Mouse (Mus musculus) stomach, embryonic 15.5 days (tissue): ENCODE data around the gene Fmr1nb. TPM values are rescaled to one million over a fixed set of nuclear protein-coding genes. Genes with fewer than 3 reads are reported as not detected.
"Not testable (repeated sequence)": the region's sequence is repeated elsewhere in the genome, so short reads cannot be mapped to it uniquely, and the experiment has no call there.

Experiments
- ATAC-seq: fragments of 200-750 bp; cut with Nextera tagmentation; 2 replicates; pipeline ENCODE4 v1.8.0; 2017; ENCODE audit warnings: low read depth, moderate number of reproducible peaks, moderate TSS enrichment; ENCODE audit not compliant: insufficient read depth, low FRiP score
- H3K27ac ChIP-seq: fragments of 300-500 bp; sonication (generic); 2 replicates; pipeline ENCODE4 v1.5.1; 2015; ENCODE audit warnings: mild to moderate bottlenecking, inconsistent platforms
- H3K27me3 ChIP-seq: fragments of 300-500 bp; sonication (generic); replicated peaks from 2 replicates; pipeline ENCODE4 v1.6.1; 2015; ENCODE audit warnings: inconsistent platforms
- H3K36me3 ChIP-seq: fragments of 300-500 bp; sonication (generic); 2 replicates; pipeline ENCODE4 v1.6.1; 2015; ENCODE audit warnings: inconsistent platforms
- H3K4me1 ChIP-seq: fragments of 300-500 bp; sonication (generic); 2 replicates; pipeline ENCODE4 v1.6.1; 2015; ENCODE audit warnings: inconsistent platforms
- H3K4me2 ChIP-seq: fragments of 300-500 bp; sonication (generic); 2 replicates; pipeline ENCODE4 v1.6.1; 2015; ENCODE audit warnings: mild to moderate bottlenecking, inconsistent platforms
- H3K4me3 ChIP-seq: fragments of 300-500 bp; sonication (generic); replicated peaks from 2 replicates; pipeline ENCODE4 v1.5.1; 2015; ENCODE audit warnings: inconsistent platforms
- H3K9ac ChIP-seq: fragments of 300-500 bp; sonication (generic); 2 replicates; pipeline ENCODE4 v1.6.1; 2015; ENCODE audit warnings: inconsistent platforms
- H3K9me3 ChIP-seq: fragments of 300-500 bp; sonication (generic); 2 replicates; pipeline ENCODE4 v1.6.1; 2016; ENCODE audit warnings: inconsistent platforms
- WGBS: fragments of 180-500 bp; shearing (Covaris S2); methylation state at CpG from one replicate; pipeline ENCODE4 v1.1.7; 2015; 5-methylcytosine and 5-hydroxymethylcytosine counted together
- polyA plus RNA-seq: library from polyadenylated mRNA; unstranded; fragments of >200 nt; fragmentation: Nextera tagmentation; extraction: Ambion mirVana; gene quantifications from 2 replicates; pipeline ENCODE4 v1.2.1, GENCODE M21; 2015

Fmr1nb gene
- polyA plus RNA-seq, result 0.21 and 0.28 TPM in 2 replicates

DNA sequence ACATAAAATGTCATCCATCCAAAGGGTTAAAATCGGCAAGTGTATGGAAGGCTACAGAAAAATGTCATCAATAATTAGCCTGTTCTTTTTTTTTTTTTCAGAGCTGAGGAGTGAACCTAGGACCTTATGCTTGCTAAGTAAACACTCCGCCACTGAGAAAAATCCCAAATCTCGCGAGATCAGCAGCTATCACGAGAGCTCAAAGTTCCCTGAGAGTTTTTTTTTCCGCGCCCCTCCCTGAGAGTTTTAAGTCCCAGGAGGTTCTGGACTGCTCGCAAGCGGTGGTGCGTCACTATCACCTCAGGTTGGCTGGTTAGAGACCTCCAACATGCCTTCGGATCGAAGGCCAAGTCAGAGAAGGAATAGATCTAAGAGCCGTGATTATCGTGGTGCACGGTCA, at the start of gene Fmr1nb:
Fmr1nb (plus strand) TSS at position 234 of the 400 bp plus-strand sequence.
- no peaks in the 10 kb centered on the region for H3K36me3 ChIP-seq
- ATAC-seq, result no peak
- H3K4me1 ChIP-seq, result no peaks in the 10 kb centered on the region
- 82% methylated on average over 15 of the region's 15 CpGs for WGBS
- H3K9ac ChIP-seq, result no peak within 1 kb of the TSS
- H3K9me3 ChIP-seq, result no peaks in the 10 kb centered on the region
- no peak within 1 kb of the TSS for H3K4me3 ChIP-seq
- H3K27ac ChIP-seq, result no peak within 1 kb of the TSS
- no peaks in the 10 kb centered on the region for H3K27me3 ChIP-seq
- H3K4me2 ChIP-seq, result no peak within 1 kb of the TSS

DNA sequence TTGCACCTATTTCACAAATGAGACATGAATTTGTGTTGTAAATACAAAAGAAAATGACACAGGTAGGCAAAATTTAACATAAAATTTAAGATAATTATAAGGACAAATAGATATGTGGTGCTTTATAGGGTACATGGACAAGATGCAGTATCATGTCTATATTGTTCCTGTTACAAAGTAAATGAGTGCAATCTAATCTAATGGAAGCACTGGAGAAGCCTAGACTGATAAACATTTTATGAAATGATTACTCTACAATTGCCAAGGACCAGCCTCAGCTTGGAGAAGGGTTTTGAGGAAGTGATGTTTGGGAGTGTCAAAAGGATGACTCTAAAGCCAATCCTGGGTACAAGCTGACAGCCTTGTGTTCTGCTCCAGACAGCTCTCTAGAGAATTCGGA, 24.7 kb upstream of the Fmr1nb start:
- no peak overlapping the region for H3K27ac ChIP-seq
- no peaks in the 10 kb centered on the region for H3K9me3 ChIP-seq
- H3K4me3 ChIP-seq, result no peak overlapping the region
- no peak overlapping the region for H3K9ac ChIP-seq
- 55% methylated on average over 1 of the region's 1 CpGs for WGBS
- H3K36me3 ChIP-seq, result no peaks in the 10 kb centered on the region
- H3K4me2 ChIP-seq, result no peak overlapping the region
- no peaks in the 10 kb centered on the region for H3K27me3 ChIP-seq
- no peaks in the 10 kb centered on the region for H3K4me1 ChIP-seq
- no peak for ATAC-seq

DNA sequence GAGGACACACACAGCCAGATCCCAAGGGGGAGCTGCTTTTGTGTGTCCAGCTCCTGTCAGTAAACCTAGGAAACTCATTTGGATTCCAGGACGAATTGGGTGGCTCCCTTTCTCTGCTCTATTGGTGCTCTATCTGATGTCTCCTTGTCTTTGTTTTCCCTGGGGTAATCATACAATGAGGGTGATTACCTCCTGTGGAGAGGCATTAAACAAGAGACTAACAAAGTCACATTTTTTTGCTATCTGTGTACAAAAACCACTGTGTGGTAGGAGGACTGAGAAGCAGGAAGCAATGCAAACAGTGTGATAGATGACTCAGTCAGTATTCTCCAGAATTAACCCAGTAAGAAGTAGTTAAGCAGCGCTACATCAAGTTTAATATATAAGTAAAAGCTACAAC, 21.6 kb upstream of the Fmr1nb start:
- 48% methylated on average over 2 of the region's 2 CpGs for WGBS

DNA sequence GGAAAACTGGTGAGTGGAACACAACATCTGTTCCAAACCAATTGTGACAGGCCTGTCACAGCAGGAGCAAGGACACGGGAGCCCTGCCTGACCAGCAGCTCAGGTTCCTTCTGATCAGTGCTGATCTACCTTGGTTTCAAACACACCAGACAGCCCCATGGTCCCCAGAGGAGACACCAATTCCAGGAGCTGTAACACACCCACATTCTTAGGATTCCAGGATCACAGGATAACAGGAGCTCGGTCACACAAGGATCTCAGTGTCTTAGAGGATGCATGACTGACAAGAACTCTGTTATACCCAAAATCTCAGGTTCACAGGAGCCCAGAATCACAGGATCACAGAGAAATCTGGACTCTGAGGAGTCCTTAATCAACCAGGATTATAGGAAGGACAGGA, 58.8 kb downstream of the Fmr1nb start:
- H3K27ac ChIP-seq, H3K9ac ChIP-seq, H3K9me3 ChIP-seq, H3K27me3 ChIP-seq, H3K4me3 ChIP-seq, H3K4me1 ChIP-seq, H3K36me3 ChIP-seq, ATAC-seq: not testable (repeated sequence)
- 40% methylated on average over 2 of the region's 2 CpGs for WGBS
- peak overlapping the region; percentile 39 for H3K4me2 ChIP-seq

More for the DNA sequence above, 21.6 kb upstream of the Fmr1nb start:
- Histone ChIP-seq H3K36me3 (no peaks in the 10 kb centered on the region), H3K4me2 (no peak overlapping the region), H3K4me3 (no peak overlapping the region), H3K9ac (no peak overlapping the region), H3K27me3 (no peaks in the 10 kb centered on the region), H3K9me3 (no peaks in the 10 kb centered on the region), H3K4me1 (no peaks in the 10 kb centered on the region), H3K27ac (no peak overlapping the region)
- ATAC-seq, result no peak

DNA sequence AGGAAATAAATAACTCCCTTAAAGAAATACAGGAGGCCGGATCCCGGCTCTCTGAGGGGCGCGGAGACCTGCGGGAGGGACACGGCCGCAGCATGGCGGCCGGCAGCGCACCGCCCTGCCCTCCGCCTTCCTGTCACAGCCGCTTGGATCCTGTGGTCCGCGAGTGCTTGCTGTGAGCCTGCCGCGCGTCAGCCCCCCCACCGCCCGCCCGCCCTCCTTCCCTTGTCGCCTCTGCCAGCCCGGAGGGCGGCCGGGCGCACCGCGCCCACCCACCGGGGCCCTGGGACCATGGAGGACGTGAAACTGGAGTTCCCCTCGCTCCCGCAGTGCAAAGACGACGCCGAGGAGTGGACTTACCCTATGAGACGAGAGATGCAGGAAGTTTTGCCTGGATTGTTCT, 59.4 kb downstream of the Fmr1nb start, which contains the start of gene Gm14698:
Gm14698 (plus strand) TSS at position 35 of the 400 bp plus-strand sequence.
- ATAC-seq, result peak; percentile 71; the same call in 1 of the 2 replicates
- H3K4me1 ChIP-seq, H3K36me3 ChIP-seq, H3K9ac ChIP-seq, H3K9me3 ChIP-seq, H3K27ac ChIP-seq, H3K27me3 ChIP-seq: not testable (repeated sequence)
- Histone ChIP-seq H3K4me2 (peak within 1 kb of the TSS; percentile 39), H3K4me3 (peak within 1 kb of the TSS; percentile 27)
- WGBS, result 14% methylated on average over 28 of the region's 36 CpGs

DNA sequence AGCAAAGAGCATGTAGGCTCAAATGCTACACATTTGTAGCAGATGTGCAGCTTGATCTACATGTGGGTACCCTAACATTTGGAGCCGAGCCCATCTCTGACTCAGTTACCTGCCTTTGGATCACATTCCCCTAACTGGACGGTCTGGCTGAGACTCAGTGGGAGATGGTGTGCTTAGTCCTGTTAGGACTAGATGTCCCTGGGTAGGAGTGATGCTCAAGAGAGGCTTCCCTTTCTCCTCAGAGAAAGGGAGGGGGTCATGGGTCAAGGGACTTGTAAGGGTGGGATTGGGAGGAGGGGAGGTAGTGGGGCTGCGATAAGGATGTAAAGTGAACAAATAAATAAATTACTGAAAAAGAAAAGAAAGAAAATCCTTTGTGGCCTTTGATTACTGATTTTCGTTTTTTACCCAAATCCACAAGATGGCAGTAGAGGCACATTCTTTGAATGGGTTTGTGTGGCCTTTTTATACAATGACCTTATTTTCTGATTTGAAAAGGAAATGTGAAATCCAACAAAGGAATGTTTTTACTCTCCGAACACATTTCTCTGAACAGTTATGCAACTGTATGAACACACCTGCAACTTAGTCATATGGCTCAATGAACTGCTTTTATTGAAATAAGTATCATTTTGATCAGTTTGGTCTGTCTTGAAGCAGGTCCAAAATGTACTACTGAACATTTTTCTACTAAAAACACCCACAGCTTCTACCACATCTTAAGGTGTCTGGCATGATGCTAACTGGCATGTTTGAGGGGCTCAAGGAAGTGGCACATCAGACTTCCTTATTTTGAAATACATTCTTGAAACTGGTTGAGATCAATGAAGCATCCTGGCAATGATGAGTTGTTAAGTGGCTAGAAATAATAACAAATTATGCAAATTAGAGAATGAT, 78.2 kb downstream of the Fmr1nb start:
- no peak overlapping the region for H3K4me3 ChIP-seq
- ATAC-seq, result no peak
- H3K4me1 ChIP-seq, result no peaks in the 10 kb centered on the region
- WGBS, result 22% methylated on average over 5 of the region's 5 CpGs
- no peak overlapping the region for H3K4me2 ChIP-seq
- no peak overlapping the region for H3K27ac ChIP-seq
- H3K27me3 ChIP-seq, result no peaks in the 10 kb centered on the region
- H3K9me3 ChIP-seq, result no peaks in the 10 kb centered on the region
- H3K36me3 ChIP-seq, result no peaks in the 10 kb centered on the region
- H3K9ac ChIP-seq, result no peak overlapping the region

Other genes starting within 250 kb of the Fmr1nb start
- 51.6 and 54.1 TPM in 2 replicates for gene Fmr1, start 83.3 kb upstream of the Fmr1nb start, polyA plus RNA-seq
- 3.4 and 6.6 TPM in 2 replicates for gene Gm14698, start 59.3 kb downstream of the Fmr1nb start, polyA plus RNA-seq
- not detected in 2 replicates for gene Gm6812, start 131.2 kb downstream of the Fmr1nb start, polyA plus RNA-seq